Mouse (Mus musculus) T-helper 17 cell (primary cell): ENCODE data around the gene Rnf185.

ENCODE experiments used
- in situ Hi-C, 2 experiments: fragments of 300-600 bp; cut with MboI, MseI; formaldehyde crosslinking; loops; 1 replicate in 1 of 2; 2 replicates in 1 of 2; pipeline ENCODE4 v1.15.1; 2025; ENCODE audit warnings: high pct_unique_total_duplicates in 2 of 2

The Rnf185 gene

DNA sequence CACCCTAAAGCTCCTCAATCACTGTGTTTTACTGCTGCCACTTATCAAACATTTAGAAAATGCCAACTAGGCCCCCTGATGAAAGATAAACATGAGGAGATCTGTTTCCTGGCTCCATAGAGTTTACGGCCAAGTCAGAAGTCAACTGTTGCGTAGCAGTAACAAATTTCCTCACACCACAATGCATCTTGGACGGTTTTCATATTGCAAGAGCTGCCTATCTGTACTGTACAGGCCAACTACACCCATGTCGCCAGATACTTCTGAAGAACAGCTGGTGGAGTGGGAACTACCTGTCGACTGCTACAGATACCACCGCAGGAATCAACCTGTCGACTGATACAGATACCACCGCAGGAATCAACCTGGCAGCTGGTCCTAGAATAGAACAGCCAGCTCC is 7.3 kb downstream of the Rnf185 start:
- in situ Hi-C loops, result no loop called here

DNA sequence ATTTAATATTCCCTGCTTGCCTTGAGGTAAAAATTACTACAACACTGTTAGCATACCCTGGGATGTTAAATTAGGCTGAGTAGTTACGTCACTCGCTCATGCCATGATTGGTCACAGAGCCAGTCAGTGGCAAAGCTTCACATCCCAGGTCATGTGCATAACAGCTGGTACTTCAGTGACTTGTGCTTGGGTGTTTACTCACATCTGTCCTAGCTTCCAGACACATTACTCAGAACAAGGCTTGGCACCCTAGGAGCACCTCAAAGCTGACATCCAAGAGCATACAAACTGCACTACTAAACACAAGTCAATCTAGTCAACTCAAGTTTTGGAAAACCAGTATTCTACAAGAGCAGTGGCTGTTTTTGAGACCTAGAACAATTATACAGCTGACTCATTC is 9.1 kb downstream of the Rnf185 start:
- in situ Hi-C loops, result no loop called here

DNA sequence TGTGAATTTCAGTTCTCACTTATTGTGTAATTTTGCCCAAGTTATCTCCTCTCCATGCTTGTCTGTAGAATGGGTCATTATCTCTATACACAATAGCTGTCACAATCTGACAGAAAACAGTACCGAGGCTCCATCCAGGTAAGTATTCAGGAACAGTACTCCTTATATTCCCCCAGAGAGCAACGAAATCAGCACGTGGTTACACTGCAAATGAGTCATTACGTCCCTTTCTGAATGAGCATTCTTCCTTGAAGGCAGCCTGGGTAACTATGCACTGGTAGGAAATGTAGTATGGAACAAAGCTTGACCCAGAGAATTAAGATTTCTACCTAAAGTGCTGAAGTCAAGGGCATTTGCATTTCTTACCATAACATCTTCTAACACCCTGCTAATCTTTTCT is 9.5 kb downstream of the Rnf185 start:
- in situ Hi-C loops, result no loop called here

DNA sequence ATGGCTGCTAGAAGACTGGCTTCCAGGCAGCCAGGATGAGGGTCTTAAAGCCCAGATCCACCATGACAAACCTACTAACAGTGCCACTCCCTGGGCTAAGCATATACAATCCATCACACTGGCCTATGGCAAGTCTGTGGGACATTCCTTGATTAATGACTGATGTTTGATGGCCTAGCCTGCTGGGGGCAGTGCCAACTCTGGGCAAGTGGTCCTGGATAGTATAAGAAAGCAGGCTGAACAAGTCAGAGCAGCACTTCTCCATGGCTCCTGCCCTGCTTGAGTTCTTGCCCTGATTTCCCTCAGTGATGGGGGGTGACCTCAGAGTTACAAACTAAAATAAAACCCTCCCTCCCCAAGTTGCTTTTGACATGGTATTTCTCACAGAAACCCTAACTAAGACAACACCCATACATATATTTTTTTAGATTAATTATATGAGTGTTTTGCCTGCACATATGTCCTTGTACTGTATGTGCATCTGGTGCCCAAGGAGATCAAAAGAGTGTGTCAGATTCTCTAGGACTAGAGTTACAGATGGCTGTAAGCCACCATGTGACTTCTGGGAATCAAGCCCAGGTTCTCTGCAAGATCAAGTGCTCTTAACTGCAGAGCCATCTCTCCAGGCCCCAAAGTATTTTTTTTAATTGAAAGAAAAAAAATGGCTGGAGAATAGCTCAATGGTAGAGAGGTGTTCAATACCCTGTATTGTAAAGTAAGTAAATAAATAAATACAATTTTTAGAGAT is 10.3 kb downstream of the Rnf185 start:
- in situ Hi-C loops, result no loop called here

- in situ Hi-C loops, result no loop called here
Measured at GRCm38 (mm10) chr11:3437621-3438020, 14.5 kb downstream of the Rnf185 start.

- in situ Hi-C loops, result no loop called here
Measured at GRCm38 (mm10) chr11:3433809-3434208, 18.4 kb downstream of the Rnf185 start.

- in situ Hi-C loops, result no loop called here
Measured at GRCm38 (mm10) chr11:3431976-3432603, 20.1 kb downstream of the Rnf185 start.

DNA sequence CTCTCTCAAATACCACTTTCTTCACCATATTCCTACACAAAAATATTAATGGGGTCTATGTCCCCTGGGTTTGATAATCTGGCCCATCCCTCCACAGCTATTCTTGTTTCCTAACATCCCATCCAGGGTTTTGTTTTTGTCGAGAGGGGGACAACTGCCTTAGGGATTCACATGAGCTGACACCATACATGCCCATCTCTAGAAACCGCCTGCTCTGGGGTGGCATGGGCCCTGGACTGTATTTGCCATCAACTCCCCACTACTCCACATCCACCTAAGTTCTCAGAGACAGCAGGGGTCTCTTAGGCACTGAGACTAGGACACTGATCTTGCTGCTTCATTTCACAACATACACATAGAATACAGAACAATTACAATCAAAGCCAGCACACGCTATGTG is 20.6 kb downstream of the Rnf185 start:
- in situ Hi-C loops, result no loop called here

DNA sequence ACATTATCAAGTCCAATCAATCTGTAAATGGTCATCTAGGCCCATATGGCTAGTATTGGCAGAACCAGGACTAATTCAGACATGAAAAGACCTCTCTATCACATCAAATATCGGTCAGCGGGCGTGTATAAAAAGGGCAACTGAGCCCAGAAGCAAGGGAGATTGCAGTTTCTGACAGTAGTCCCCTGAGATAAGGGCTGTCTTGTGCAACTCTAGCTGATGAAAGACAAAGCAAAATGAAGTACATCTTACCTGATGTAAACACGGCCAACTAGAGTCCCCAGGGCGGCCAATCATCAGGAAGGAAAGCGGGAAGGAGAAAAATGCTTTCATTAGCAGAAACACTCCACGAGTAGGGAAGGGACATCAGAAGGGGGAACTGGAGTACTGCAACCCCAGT is 23.5 kb downstream of the Rnf185 start:
- in situ Hi-C loops, result no loop called here

DNA sequence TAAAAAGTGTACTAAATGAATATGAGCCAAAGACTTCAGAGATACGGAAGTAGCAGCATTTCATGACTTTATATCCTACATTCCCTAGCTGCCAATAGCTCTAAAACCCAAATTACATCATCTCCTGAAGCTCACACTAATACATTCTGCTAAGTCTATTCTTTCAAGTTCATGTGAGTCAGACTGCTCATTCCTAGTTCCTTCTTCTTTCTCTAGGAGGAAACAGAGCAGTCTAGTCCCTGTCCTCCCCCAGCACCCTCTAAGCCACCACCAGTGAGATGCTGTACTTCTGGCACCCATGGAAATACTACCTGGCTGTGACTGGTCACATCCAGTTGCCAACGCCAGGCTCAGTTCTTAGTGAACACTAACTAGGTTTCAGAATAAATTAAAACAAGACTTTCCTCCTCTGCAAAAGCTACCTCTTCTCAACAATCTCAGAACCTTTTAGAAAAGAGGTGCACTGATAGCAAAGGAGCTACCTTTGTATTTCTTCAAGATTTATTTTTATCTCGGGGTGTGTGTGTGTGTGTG is 24.4 kb downstream of the Rnf185 start:
- in situ Hi-C loops, result no loop called here

DNA sequence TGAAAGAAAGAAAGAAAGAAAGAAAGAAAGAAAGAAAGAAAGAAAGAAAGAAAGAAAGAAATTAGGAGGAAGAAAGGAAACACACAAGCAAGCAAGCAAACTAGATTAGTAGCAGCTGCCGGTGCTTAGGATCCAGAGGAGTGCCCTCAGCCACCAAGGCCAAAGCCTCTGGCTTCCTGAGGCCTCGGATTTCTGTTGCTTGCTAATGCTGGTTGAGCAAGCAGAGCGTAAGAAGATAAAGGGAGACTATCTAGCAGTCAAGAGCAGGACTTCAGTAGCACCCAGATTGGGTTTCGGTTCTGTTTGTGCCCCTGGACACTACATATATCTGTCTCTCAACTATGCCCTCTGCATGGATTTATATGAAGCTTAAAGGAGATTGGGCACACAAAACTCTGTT is 29.9 kb downstream of the Rnf185 start:
- in situ Hi-C loops, result no loop called here

DNA sequence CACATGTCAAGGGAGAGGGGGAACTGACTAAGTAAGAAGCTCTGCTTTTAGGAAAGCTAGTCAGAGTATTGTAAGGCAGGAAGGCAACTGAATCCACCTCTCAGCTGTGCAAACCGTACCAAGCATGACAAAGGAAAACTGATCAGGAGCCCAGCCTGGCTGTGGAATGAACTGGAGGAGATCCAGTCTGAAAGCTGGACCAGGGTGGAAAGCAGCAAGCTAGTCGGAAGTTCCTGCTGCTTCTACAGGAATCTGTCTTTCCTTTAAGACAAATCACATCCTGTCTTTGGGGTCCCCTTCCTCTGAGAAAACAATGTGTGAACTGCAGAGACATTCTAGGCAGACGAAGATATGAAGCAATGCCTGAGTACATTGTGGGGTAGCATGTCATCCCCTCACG is 33.4 kb downstream of the Rnf185 start:
- in situ Hi-C loops, result no loop called here

DNA sequence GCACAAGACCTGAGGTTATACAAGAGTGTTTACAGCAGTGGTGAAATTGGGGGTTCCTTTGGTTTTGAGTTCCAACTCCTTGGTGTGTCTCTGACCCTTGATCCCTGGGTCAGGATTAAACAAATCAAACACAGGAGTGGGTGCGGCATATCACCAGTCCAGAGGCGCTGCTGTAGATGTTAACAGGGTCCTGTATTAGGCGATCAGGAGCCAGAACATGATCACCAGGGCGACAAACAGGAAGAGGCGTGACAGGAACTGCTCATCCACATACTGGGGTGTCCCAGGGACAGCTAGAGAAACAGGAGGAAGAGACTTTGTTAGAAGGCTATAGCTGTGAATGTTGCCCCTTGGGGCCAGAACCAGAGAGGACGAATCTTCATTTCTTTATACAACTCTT is 34.4 kb downstream of the Rnf185 start:
- in situ Hi-C loops, result no loop called here

- in situ Hi-C loops, result no loop called here
Measured at GRCm38 (mm10) chr11:3416399-3416798, 35.8 kb downstream of the Rnf185 start.

DNA sequence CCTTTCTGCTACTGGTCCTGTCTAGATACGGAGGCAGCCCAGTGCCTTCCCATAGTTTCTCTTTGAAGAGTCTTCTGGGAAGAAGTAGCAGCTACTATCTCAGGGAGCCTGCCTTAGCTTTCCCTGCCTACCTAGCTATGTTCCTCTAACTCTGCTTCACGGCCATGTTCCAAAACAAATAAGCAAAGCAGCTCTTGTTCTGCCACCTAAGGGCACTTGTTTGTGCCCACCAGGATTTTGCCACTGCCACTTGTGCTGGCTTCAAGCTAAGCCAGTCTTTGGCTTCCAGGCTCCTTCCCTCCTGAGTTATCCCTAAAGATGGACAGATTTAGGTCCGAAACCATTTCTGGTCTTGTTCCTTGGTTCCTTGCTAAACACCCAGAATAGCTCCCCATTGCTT is 40.1 kb downstream of the Rnf185 start:
- in situ Hi-C loops, result no loop called here

DNA sequence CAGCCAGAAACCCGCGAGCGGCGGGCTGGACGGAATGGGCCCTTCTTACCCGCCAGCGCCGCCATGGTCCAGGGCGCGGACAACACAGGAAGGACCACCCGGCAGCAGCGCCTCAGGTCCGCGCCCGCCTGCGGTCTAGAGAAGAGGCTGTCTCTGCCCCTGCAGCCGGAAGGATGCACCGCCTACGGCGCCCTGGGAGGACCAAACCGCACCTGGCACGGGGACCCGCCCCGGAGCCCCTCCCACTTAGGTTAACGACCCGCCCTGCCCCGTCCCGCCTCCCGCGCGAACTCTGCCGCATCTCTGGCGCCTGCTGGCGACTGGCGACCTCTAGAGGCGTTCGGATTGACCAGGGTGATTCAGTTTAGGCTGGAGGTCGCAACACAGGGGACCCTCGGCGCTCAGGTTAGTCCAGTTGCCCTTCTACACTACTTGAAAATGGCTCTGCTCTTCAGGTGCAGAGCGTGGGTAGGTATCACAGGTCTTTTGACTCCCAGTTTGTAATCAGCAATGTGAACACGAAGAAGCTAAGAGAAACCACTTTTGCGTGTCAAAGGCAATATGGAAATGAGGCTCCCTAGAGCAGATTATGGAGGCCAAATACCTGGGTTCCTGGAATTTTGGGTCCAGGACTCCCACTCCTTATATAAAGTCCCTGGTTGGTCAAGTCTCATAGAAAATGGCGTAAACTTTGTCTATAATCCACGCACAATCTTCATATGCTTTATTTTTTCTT is 43.0 kb downstream of the Rnf185 start, which contains the start of gene Limk2:
Limk2 (minus strand) TSS at position 193 of the 736 bp plus-strand sequence.
- in situ Hi-C loops, result no loop called here

- in situ Hi-C loops, result no loop called here
Measured at GRCm38 (mm10) chr11:3408131-3408996, 43.8 kb downstream of the Rnf185 start.

GRCm38 (mm10) chr11:3404287-3405047 is 47.7 kb downstream of the Rnf185 start:
- in situ Hi-C loops, result loop anchor here in 1 of 2 experiments (5.0 kb wide), 1 partner anchor 72 kb away; the partner anchor contains the start of gene Pik3ip1

DNA sequence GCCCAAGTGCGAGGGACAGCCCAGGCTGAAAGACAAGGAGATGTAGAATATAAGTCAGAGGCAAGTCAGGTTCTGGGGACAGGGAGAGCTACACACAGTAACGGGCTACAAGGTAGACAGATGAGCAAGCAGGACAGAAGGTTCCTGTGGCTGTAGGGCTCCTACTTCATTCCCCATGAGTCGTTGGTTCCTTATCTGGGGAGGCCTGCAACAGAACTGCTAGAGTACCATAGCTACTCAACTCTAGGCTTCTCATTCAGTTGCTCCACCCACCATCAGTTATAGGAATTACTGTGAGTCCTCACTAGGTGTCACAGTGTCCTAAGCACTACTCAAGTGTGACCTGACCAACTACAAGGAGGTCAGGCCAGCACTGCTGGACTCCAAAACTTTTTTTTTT is 49.1 kb downstream of the Rnf185 start:
- in situ Hi-C loops, result loop anchor here in 1 of 2 experiments (5.0 kb wide), 1 partner anchor 71 kb away; the partner anchor contains the start of gene Pik3ip1

DNA sequence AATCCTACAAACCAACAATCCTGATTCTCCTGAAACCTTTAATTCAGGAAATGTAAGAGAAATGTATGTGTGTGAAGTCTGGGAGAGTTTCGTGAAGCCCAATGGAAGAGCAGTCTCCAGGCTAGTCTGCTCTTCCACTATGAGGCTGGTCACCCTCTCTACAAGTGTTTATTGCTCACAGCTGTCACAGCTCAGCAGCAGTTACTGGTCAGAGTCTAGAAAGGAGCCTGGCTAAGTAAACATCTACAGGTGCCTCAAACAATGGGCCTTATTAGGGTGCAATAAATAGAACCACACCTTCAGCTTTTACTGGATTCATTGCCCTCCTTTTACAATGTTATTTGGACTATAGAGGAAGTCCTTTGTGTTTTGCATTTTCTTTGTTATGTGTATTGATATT is 53.8 kb downstream of the Rnf185 start:
- in situ Hi-C loops, result no loop called here
